Mouse (Mus musculus): Measurements from ENCODE around the gene Agap2.

GRCm38 (mm10) chr10:127083915-127084306 lies 8.8 kb downstream of the Agap2 start:
- TF ChIP-seq CTCF (IDR thresholded peaks at IDR 0.05; ENCODE audit: low read depth) (no peak), EP300 (IDR thresholded peaks at IDR 0.05; ENCODE audit: low read depth) (no peak)

All from liver, postnatal 0 days (tissue).